Mouse (Mus musculus): Measurements from ENCODE around the gene Bola1.
A peak's percentile ranks its signal among the peaks of the same experiment; 100 is the strongest.
"Not testable (repeated sequence)": the region's sequence is repeated elsewhere in the genome, so short reads cannot be mapped to it uniquely, and the experiment has no call there.

Gene Bola1

DNA sequence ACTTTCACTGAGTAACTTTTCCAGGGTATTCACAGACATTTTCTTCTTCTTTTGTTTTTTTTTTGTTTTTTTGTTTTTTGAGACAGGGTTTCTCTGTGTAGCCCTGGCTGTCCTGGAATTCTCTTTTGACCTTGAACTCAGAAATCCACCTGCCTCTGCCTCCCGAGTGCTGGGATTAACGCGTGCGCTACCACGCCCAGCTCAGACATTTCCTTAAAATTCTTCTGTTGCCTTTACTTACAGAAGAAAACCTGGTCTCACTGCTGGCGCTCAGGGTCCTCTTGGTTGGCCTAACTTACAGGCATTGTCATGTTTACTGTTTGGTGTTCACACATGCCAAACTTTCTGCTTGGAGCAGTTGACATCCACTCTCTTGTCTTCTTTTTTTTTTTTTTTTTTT, 44.3 kb downstream of the Bola1 start:
- DNase-seq = no peak

- DNase-seq = not testable (repeated sequence)
These were observed 45.5 kb downstream of the Bola1 start for GRCm38 (mm10) chr3:96174042-96174441.

- no peak for DNase-seq
These were observed 46.3 kb downstream of the Bola1 start for GRCm38 (mm10) chr3:96173185-96173584.

DNA sequence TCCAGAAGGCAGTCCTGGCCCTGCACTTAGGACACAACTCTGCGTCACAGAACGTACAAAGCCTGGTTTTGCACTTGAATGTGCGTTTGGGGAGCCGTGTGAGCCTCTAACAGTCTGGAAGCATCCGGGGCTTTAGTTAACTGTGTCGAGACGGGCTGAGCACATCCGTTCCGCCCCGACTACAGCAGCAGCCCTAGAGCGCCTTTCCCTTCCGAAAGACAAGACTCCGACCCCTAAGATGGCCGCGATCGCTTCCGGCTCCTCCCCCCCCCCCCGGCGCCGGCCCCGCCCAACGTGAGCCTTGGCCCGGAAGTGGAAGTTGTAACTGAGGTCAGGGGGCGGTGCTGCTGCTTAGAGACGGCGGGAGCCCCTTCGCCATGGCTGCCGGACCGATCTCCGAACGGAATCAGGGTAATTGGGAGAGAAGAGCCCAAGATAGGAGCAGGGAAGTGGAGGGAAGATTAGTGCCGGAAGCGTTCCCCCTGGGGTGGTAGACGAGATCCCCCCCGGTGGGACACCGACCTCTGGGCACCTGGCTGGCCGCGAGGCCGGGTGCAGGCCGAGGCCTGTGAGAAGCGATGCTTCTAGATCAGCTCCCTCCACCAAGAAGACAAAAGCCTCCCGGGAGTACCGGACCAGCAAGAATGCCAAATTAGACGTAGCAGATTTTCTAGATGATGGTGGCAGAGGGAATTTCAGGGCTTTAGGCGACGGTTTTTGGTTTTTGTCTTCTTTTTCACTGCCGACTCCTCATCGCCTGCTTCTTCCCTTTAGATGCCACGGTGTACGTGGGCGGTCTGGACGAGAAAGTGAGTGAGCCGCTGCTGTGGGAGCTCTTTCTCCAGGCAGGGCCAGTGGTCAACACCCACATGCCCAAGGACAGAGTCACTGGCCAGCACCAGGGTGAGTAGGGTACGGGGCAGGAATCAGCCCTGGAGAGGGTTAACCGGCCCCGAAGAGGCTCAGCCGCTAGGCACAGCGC, 47.0 kb downstream of the Bola1 start, which contains the start of gene Sf3b4:
TSS of gene Sf3b4 (plus strand) at position 136 of the 982 bp plus-strand sequence.
- peak; percentile 80 for DNase-seq

DNA sequence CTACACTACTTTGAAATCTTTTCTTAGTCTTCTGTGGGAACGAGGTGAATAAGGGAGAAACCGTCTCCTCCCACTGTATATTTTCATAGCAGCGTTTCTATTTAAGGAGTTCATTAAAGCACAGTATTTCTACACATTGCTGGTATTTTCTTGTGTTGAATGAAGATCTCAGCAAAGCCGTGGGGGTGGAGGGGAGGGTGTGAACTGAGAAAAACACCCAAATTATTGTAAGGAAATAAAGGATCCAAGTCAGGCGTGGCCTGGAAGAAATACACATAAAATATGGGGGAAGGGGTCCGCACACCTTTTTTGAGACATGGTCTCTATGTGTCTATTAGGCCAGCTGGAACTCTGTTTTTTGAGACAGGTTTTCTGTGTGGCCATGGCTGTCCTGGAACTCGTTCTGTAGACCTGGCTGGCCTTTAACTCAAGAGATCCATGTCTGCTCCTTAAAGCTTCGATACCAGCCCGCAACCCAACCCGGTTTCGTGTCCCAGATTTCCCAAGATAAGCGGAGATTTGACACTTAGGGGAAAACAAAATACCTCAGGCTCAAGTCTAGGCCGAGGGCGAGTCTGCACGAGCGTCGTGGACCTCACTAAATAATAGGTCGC, 47.8 kb downstream of the Bola1 start:
- no peak for DNase-seq

- no peak for DNase-seq
These were observed 48.4 kb downstream of the Bola1 start for GRCm38 (mm10) chr3:96170976-96171545.

GRCm38 (mm10) chr3:96170276-96170675, 49.2 kb downstream of the Bola1 start:
- DNase-seq = no peak

GRCm38 (mm10) chr3:96168466-96169158, 50.9 kb downstream of the Bola1 start:
- no peak for DNase-seq

DNA sequence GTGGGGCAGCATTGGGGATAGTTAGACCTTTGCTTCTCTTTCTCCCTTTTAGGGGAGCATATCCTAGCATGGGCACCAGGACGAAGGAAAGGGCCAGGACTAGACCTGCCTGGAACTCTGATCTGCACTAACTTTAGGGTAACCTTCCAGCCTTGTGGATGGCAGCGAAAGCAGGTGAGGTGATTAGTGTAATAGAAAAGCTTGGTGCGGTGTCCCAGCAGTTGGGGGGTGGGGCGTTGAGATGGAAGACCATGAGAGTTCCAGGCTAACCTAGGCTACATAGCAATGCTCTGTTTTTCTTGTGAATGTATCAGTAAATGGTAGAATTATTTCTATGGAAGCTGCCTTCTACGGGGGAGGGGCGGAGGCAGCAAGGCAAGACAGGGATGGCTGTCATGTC, 56.5 kb downstream of the Bola1 start:
- no peak for DNase-seq

DNA sequence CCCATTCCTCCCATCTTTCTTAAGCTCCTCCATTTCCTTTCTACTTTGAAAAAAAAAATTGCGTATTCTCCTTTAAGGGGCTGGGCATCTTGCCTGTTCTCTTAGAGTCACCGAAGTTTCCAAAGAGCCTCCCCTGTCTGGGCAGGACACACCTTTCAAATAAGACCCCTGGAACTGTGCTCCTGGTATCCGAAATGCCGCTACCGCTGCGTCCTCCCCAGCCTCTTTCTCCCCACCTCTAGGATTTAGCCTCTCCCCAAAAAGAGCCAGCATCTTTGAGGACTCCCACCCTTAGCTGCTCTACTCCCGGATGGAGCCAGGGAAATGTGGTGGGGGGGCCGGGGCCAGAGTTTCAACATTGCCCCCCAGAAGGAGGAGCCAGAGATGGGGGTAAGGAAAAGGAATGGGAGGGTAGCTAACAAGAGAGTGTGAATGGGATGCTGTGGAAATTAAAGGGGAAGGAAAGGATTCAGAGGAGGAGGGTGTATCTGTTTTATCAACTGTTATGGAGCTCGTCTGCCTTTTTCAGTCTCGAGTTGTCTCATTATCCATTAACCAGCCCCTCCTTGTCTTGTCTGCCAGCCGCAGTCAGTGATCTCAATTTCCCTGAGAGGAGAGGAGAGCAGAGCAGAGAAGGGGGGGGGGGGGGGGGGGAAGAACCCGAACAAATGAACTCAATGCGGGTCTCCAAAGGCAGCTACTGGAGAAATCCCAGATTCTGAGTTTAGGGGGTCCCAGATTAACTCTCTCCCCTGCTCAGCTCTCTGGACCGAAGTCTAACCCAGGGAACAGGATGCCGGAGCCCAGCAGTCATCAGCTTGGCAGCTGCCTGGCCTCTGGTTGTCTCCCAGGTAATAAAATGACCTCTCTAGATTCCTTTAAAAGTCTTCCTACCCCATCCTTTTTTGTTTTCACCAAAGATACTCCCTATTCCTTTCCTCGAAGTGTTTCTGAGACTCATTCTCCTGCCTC, 57.4 kb downstream of the Bola1 start, which contains the start of gene Mtmr11:
TSS of gene Mtmr11 (plus strand) at position 136 of the 972 bp plus-strand sequence.
- DNase-seq = no peak

GRCm38 (mm10) chr3:96160803-96161516, 58.5 kb downstream of the Bola1 start:
- peak; percentile 47 for DNase-seq

GRCm38 (mm10) chr3:96160222-96160802, 59.2 kb downstream of the Bola1 start:
- DNase-seq = no peak

- DNase-seq = no peak
These were observed 59.7 kb downstream of the Bola1 start for GRCm38 (mm10) chr3:96159820-96160219.

- DNase-seq = no peak
These were observed 64.0 kb downstream of the Bola1 start for GRCm38 (mm10) chr3:96155501-96155900.

DNA sequence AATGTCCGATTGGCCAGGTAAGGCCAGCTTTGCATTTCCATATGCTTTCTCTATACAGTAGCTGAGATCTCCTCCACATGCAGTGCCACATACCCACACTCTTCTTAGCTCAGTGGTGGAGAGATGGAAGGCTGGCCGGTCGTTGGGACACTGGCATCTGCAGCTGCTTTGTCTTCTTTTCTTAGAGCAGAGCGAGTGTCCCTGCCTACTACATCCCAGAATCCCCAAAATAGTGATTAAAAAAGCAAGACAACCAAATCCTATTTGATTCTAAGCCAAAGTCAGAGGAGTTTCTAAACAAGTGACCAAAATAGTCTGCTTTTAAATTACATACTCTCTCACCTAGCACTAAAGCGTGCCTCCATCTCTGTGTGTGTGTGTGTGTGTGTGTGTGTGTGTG, 66.9 kb downstream of the Bola1 start:
- DNase-seq = no peak

DNA sequence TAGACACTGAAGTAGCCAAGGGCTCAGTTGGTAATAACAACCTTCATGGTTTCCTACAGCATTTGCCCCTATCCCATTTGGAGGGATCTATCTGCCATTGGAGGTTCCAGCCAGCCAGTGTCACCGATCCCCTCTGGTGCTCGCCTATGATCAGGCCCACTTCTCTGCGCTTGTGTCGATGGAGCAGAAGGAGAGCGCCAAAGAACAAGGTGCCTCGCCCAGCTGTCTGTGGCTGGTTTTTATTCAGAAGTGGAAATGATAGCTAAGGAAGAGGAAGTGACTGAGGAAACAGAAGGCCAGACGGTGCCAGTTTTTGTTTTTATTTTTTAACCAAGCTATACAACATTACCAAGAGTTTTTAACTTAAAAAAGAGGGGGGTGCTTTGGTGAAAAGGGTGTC, 67.7 kb downstream of the Bola1 start:
- DNase-seq = no peak

DNA sequence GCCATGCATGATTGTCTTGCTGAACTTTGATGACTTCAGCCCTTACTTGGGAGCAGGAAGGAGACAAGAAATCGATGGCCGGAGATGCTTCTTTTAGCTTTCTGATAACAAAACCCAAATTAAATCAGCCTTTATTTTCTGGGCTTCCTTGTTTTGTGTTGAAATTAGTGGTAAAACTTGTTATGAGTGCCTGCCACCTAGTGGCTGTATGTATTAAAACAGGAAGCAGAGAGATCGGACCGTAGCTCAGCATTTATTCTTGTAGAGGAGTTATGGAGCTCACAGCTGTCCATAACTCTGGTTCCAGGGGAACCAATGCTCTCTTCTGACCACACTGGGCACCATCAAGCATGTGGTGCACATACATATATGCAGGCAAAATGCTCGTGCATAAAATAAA, 71.6 kb downstream of the Bola1 start:
- no peak for DNase-seq

All from right cerebral cortex, postnatal 14 days (tissue).